Mouse (Mus musculus): ENCODE data around the gene Vwa8.

GRCm38 (mm10) chr14:79233697-79234096 is 384.8 kb downstream of the Vwa8 start:
- TF ChIP-seq CTCF (IDR thresholded peaks at IDR 0.05) = no peak
- no peak for TF ChIP-seq EP300 (IDR thresholded peaks at IDR 0.05)
